Mouse (Mus musculus) ES-E14 (cell line): ENCODE measurements around the gene Tha1. TPM values are rescaled to one million over a fixed set of nuclear protein-coding genes. Genes with fewer than 3 reads are reported as not detected.

Experiments
- DNase-seq: peaks from one replicate; pipeline ENCODE4 v3.0.0-alpha.2; 2013; ENCODE audit warnings: low read depth, low spot score
- H3K27ac ChIP-seq: 2 replicates; pipeline ENCODE4 v1.5.1; 2012; ENCODE audit warnings: low read depth, mild to moderate bottlenecking, low read length, moderate library complexity, mixed read lengths; ENCODE audit not compliant: poor library complexity, insufficient read depth, severe bottlenecking
- H3K36me3 ChIP-seq: 2 replicates; pipeline ENCODE4 v1.6.1; 2012; ENCODE audit warnings: mild to moderate bottlenecking, low read length, moderate library complexity, mixed read lengths; ENCODE audit not compliant: control insufficient read depth, poor library complexity, insufficient read depth, severe bottlenecking
- H3K4me1 ChIP-seq, 2 experiments: fragments of 150-350 bp in 1 of 2; sonication (generic) in 1 of 2; 2 replicates each; pipeline ENCODE4 v1.6.1; 2012; ENCODE audit warnings: low read length in 2 of 2, mild to moderate bottlenecking in 1 of 2, mixed read lengths in 1 of 2; ENCODE audit not compliant: control insufficient read depth in 2 of 2, insufficient read depth in 2 of 2, poor library complexity in 1 of 2
- H3K4me3 ChIP-seq, 2 experiments: fragments of 150-350 bp in 1 of 2; sonication (generic) in 1 of 2; 2 replicates each; pipeline ENCODE4 v1.5.1; 2012; ENCODE audit warnings: low read length in 2 of 2, low read depth in 1 of 2, mild to moderate bottlenecking in 1 of 2, mixed read lengths in 1 of 2; ENCODE audit not compliant: insufficient read depth in 1 of 2, poor library complexity in 1 of 2, severe bottlenecking in 1 of 2
- H3K9ac ChIP-seq: 2 replicates; pipeline ENCODE4 v1.6.1; 2012; ENCODE audit warnings: low read depth, mild to moderate bottlenecking, low read length, mixed read lengths; ENCODE audit not compliant: poor library complexity, insufficient read depth, severe bottlenecking
- H3K9me3 ChIP-seq: fragments of 150-350 bp; sonication (generic); 2 replicates; pipeline ENCODE4 v1.6.1; 2012; ENCODE audit warnings: low read depth, mild to moderate bottlenecking, low read length; ENCODE audit not compliant: control insufficient read depth, insufficient read depth
- CHD2 ChIP-seq: IDR thresholded peaks from 2 replicates; pipeline ENCODE4 v1.6.1; 2014; ENCODE audit warnings: mild to moderate bottlenecking, low read depth, low read length, inconsistent platforms
- HCFC1 ChIP-seq: IDR thresholded peaks from 2 replicates; pipeline ENCODE4 v1.6.1; 2012; ENCODE audit warnings: low read length, inconsistent platforms, borderline replicate concordance; ENCODE audit not compliant: insufficient read depth
- MAFK ChIP-seq: IDR thresholded peaks from 2 replicates; pipeline ENCODE4 v1.6.1; 2014; ENCODE audit warnings: mild to moderate bottlenecking, low read depth, low read length, inconsistent platforms; ENCODE audit not compliant: insufficient read depth
- ZC3H11A ChIP-seq: IDR thresholded peaks from 2 replicates; pipeline ENCODE4 v1.6.1; 2012; ENCODE audit warnings: low read depth, mild to moderate bottlenecking, inconsistent platforms, low read length, borderline replicate concordance
- ZNF384 ChIP-seq: IDR thresholded peaks from 2 replicates; pipeline ENCODE4 v1.6.1; 2012; ENCODE audit warnings: low read depth, low read length, inconsistent platforms
- in situ Hi-C, 2 experiments: fragments of 600-800 bp; cut with MboI; formaldehyde crosslinking; loops; one replicate each; pipeline ENCODE4 v1.15.1; 2025; ENCODE audit warnings: low sequenced_read_pairs in 2 of 2, inconsistent platforms in 1 of 2; ENCODE audit not compliant: unreplicated experiment in 2 of 2
- total RNA-seq: library from RNA; depleted of rRNA; stranded (reverse); fragments of 300-350 nt; gene quantifications from 2 replicates; pipeline ENCODE4 v1.2.3, GENCODE M21; 2012

Tha1 gene
- total RNA-seq, 1 experiment = 1.2 TPM

- TF ChIP-seq ZC3H11A = peak; percentile 70; the same call in 1 of the 2 replicates
- no peak for TF ChIP-seq ZNF384
- in situ Hi-C loops = loop anchor here in 1 of 2 experiments (25.0 kb wide), 1 partner anchor 437 kb away; no protein-coding TSS in a partner anchor
- peak overlapping the region; percentile 4; the same call in 1 of the 2 replicates for H3K27ac ChIP-seq
- no peaks in the 10 kb centered on the region for H3K9me3 ChIP-seq
- peaks cover 0 to 26% of the 10 kb centered on the region in 2 experiments; a peak in 3 of 4 replicates for H3K4me1 ChIP-seq
- peak overlapping the region; percentile 96; the same call in 1 of the 2 replicates for H3K9ac ChIP-seq
- H3K36me3 ChIP-seq = peaks cover 33% of the 10 kb centered on the region
- no peak for DNase-seq
- peak overlapping the region; percentile 82 to 88 for H3K4me3 ChIP-seq
Measured at GRCm38 (mm10) chr11:117824060-117824969, 49.0 kb downstream of the Tha1 start.

DNA sequence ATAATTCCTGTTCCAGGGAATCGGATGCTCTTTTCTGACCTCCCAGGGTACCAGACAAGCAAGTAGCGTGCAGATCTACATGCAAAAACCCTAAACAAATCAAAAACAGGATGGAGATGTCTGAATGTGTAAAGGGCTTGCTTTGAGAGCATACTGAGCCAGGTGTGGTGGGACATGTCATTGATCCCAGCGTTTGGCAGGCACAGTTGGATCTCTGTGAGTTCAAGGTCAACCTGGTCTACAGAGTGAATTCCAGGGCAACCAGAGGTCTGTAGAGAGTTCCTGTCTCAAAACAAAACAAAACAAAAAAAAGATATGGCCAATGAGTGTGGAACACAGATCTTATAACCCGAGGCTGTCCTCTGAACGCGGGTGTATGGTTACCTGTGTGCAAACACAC, 49.9 kb downstream of the Tha1 start:
- DNase-seq = no peak
- Histone ChIP-seq H3K9ac (no peak overlapping the region; the same call in 1 of the 2 replicates), H3K4me3 (no peak overlapping the region), H3K9me3 (no peaks in the 10 kb centered on the region), H3K4me1 (peaks cover 0 to 22% of the 10 kb centered on the region in 2 experiments; a peak in 3 of 4 replicates), H3K36me3 (peaks cover 36% of the 10 kb centered on the region), H3K27ac (no peak overlapping the region)
- TF ChIP-seq ZC3H11A (no peak), ZNF384 (no peak), HCFC1 (no peak), MAFK (no peak), CHD2 (no peak)
- in situ Hi-C loops = loop anchor here in 1 of 2 experiments (25.0 kb wide), 1 partner anchor 436 kb away; no protein-coding TSS in a partner anchor

GRCm38 (mm10) chr11:117822728-117823241, 50.5 kb downstream of the Tha1 start:
- TF ChIP-seq HCFC1 (no peak), CHD2 (no peak)
- in situ Hi-C loops = loop anchor here in 1 of 2 experiments (25.0 kb wide), 1 partner anchor 435 kb away; no protein-coding TSS in a partner anchor
- Histone ChIP-seq H3K4me1 (peaks cover 0 to 22% of the 10 kb centered on the region in 2 experiments; a peak in 3 of 4 replicates), H3K9ac (no peak overlapping the region; the same call in 1 of the 2 replicates), H3K27ac (no peak overlapping the region), H3K36me3 (peaks cover 36% of the 10 kb centered on the region), H3K9me3 (no peaks in the 10 kb centered on the region), H3K4me3 (no peak overlapping the region)
- no peak for DNase-seq

GRCm38 (mm10) chr11:117821868-117822267, 51.4 kb downstream of the Tha1 start:
- Histone ChIP-seq H3K36me3 (peaks cover 39% of the 10 kb centered on the region), H3K4me3 (no peak overlapping the region), H3K4me1 (peaks cover 0 to 17% of the 10 kb centered on the region in 2 experiments; a peak in 3 of 4 replicates), H3K9ac (no peak overlapping the region), H3K9me3 (no peaks in the 10 kb centered on the region), H3K27ac (no peak overlapping the region)
- DNase-seq = no peak
- TF ChIP-seq ZC3H11A (no peak), MAFK (no peak), CHD2 (no peak), ZNF384 (no peak), HCFC1 (no peak)
- in situ Hi-C loops = loop anchor here in 1 of 2 experiments (25.0 kb wide), 1 partner anchor 435 kb away; no protein-coding TSS in a partner anchor
